Mouse (Mus musculus) cerebellum, adult 2 months (tissue): ENCODE measurements at regions not wholly inside any gene's neighbourhood (a gene's known extent, or its start where the extent isn't known, plus 50 kb on each side); places are given as distances from the start of the nearest gene placed in this dataset.

Experiments used
- CTCF ChIP-seq: fragments of 200-500 bp; IDR thresholded peaks from 2 replicates; pipeline ENCODE4 v1.5.1; 2011; ENCODE audit warnings: low read depth, mild to moderate bottlenecking, control low read depth, low read length, moderate library complexity, borderline replicate concordance; ENCODE audit not compliant: insufficient read depth
- POLR2A ChIP-seq: fragments of 200-500 bp; IDR thresholded peaks from 2 replicates; pipeline ENCODE4 v1.6.1; 2011; ENCODE audit warnings: low read length, control low read depth, borderline replicate concordance; ENCODE audit not compliant: insufficient read depth

- TF ChIP-seq CTCF (no peak), POLR2A (no peak)
Observed at GRCm38 (mm10) chr3:120199403-120199802, 415.1 kb upstream of the Ptbp2 start.
